Mouse (Mus musculus) liver, adult (tissue): ENCODE measurements around the gene Mgst2.

Source experiments
- GATA4 ChIP-seq: IDR thresholded peaks from 2 replicates; pipeline ENCODE4 v1.6.1; 2014; ENCODE audit warnings: mild to moderate bottlenecking, low read length; ENCODE audit not compliant: insufficient replicate concordance

Gene Mgst2

GRCm38 (mm10) chr3:51731949-51732636 lies 71.9 kb downstream of the Mgst2 start:
- no peak for TF ChIP-seq GATA4
